Mouse (Mus musculus) embryonic fibroblast, embryonic 13.5 days (primary cell): ENCODE results near the gene Prss29.

Source experiments
- CTCF ChIP-seq: IDR thresholded peaks from 2 replicates; pipeline ENCODE4 v1.5.1; 2011; ENCODE audit warnings: mild to moderate bottlenecking, control low read depth, low read length, moderate library complexity, borderline replicate concordance; ENCODE audit not compliant: insufficient read depth
- POLR2A ChIP-seq: IDR thresholded peaks from 2 replicates; pipeline ENCODE4 v1.6.1; 2011; ENCODE audit warnings: low read depth, mild to moderate bottlenecking, control low read depth, low read length, moderate library complexity

DNA sequence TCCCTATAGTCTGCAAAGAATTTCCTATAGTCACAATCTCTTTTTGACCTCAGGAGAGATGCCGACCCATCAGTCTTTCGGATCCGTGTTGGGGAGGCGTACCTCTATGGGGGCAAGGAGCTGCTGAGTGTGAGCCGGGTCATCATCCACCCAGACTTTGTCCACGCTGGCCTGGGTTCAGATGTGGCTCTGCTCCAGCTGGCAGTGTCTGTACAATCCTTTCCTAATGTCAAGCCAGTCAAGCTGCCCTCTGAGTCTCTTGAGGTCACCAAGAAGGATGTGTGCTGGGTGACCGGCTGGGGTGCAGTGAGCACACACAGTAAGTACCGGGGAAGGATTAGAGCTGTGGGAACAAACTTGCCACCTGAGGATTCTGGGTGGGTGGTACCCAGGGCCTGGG is 2.4 kb downstream of the Prss29 start:
- no peak for TF ChIP-seq CTCF
- no peak for TF ChIP-seq POLR2A
